Mouse (Mus musculus): ENCODE measurements around the gene Cdc42se1. TPM values are rescaled to one million over a fixed set of nuclear protein-coding genes. Genes with fewer than 3 reads are reported as not detected.
A peak's percentile ranks its signal among the peaks of the same experiment; 100 is the strongest.

Gene Cdc42se1
- polyA plus RNA-seq, 1 experiment from 2014 or later, result 104 TPM

- Histone ChIP-seq H3K9me3 (ENCODE audit: low read length) (no peaks in the 10 kb centered on the region), H3K4me1 (ENCODE audit: insufficient read depth, low read depth, low read length) (peaks cover 19% of the 10 kb centered on the region; the same call in 1 of the 2 replicates), H3K27me3 (replicated peaks; ENCODE audit: insufficient read depth, low read length) (no peaks in the 10 kb centered on the region), H3K36me3 (ENCODE audit: insufficient read depth, low read length) (peaks cover 13% of the 10 kb centered on the region; the same call in 1 of the 2 replicates), H3K4me2 (replicated peaks; ENCODE audit: low read depth, low read length) (peak overlapping the region; percentile 74), H3K27ac (ENCODE audit: low read length) (peak overlapping the region; percentile 99), H3K9ac (replicated peaks; ENCODE audit: low read depth) (peak overlapping the region; percentile 86; the same call in 1 of the 2 replicates), H3K4me3 (ENCODE audit: low read depth, low read length) (peak overlapping the region; percentile 77)
- DNase-seq (ENCODE audit: low spot score) (no peak), ATAC-seq (no peak)
- TF ChIP-seq EP300 (IDR thresholded peaks at IDR 0.05) (no peak), CTCF (IDR thresholded peaks at IDR 0.05) (no peak)
- 4% methylated on average over 1 of the region's 1 CpGs for WGBS
Observed at GRCm38 (mm10) chr3:95284062-95284461, 55.5 kb downstream of the Cdc42se1 start.

- Histone ChIP-seq H3K9ac (replicated peaks; ENCODE audit: low read depth) (no peak overlapping the region), H3K4me1 (ENCODE audit: insufficient read depth, low read depth, low read length) (peaks cover 19% of the 10 kb centered on the region; the same call in 1 of the 2 replicates), H3K4me2 (replicated peaks; ENCODE audit: low read depth, low read length) (peak overlapping the region; percentile 74), H3K4me3 (ENCODE audit: low read depth, low read length) (no peak overlapping the region), H3K27me3 (replicated peaks; ENCODE audit: insufficient read depth, low read length) (no peaks in the 10 kb centered on the region), H3K27ac (ENCODE audit: low read length) (no peak overlapping the region), H3K36me3 (ENCODE audit: insufficient read depth, low read length) (peaks cover 15% of the 10 kb centered on the region; the same call in 1 of the 2 replicates), H3K9me3 (ENCODE audit: low read length) (no peaks in the 10 kb centered on the region)
- DNase-seq (ENCODE audit: low spot score) (no peak), ATAC-seq (no peak)
- no peak for TF ChIP-seq CTCF (IDR thresholded peaks at IDR 0.05)
- TF ChIP-seq EP300 (IDR thresholded peaks at IDR 0.05), result no peak
- 79% methylated on average over 12 of the region's 12 CpGs for WGBS
Observed at GRCm38 (mm10) chr3:95284501-95285281, 56.2 kb downstream of the Cdc42se1 start.

GRCm38 (mm10) chr3:95285390-95285789 lies 56.9 kb downstream of the Cdc42se1 start:
- no peak for ATAC-seq
- H3K4me1 ChIP-seq (ENCODE audit: insufficient read depth, low read depth, low read length), result peaks cover 19% of the 10 kb centered on the region; the same call in 1 of the 2 replicates
- H3K9me3 ChIP-seq (ENCODE audit: low read length), result no peaks in the 10 kb centered on the region
- H3K4me2 ChIP-seq (replicated peaks; ENCODE audit: low read depth, low read length), result no peak overlapping the region
- peak overlapping the region; percentile 10; the same call in 1 of the 2 replicates for H3K27ac ChIP-seq (ENCODE audit: low read length)
- no peak for DNase-seq (ENCODE audit: low spot score)
- H3K4me3 ChIP-seq (ENCODE audit: low read depth, low read length), result no peak overlapping the region
- H3K9ac ChIP-seq (replicated peaks; ENCODE audit: low read depth), result no peak overlapping the region
- no peaks in the 10 kb centered on the region for H3K27me3 ChIP-seq (replicated peaks; ENCODE audit: insufficient read depth, low read length)
- 93% methylated on average over 5 of the region's 5 CpGs for WGBS
- H3K36me3 ChIP-seq (ENCODE audit: insufficient read depth, low read length), result peaks cover 18% of the 10 kb centered on the region; the same call in 1 of the 2 replicates
- TF ChIP-seq CTCF (IDR thresholded peaks at IDR 0.05) (no peak), EP300 (IDR thresholded peaks at IDR 0.05) (no peak)

Other genes with a start within 250 kb of the Cdc42se1 start
- gene Zfp687, start 213.3 kb upstream of the Cdc42se1 start, polyA plus RNA-seq (2015; fragmentation: Nextera tagmentation; extraction: Ambion mirVana), result 9.9 and 10.1 TPM in 2 replicates
- 170 and 185 TPM in 2 replicates for gene Psmd4, start 186.1 kb upstream of the Cdc42se1 start, polyA plus RNA-seq (2015; fragmentation: Nextera tagmentation; extraction: Ambion mirVana)
- 18.1 and 18.6 TPM in 2 replicates for gene Pip5k1a, start 121.8 kb upstream of the Cdc42se1 start, polyA plus RNA-seq (2015; fragmentation: Nextera tagmentation; extraction: Ambion mirVana)
- gene Vps72, start 117.7 kb upstream of the Cdc42se1 start, polyA plus RNA-seq (2015; fragmentation: Nextera tagmentation; extraction: Ambion mirVana), result 82.9 and 84.0 TPM in 2 replicates
- gene Tmod4, start 104.3 kb upstream of the Cdc42se1 start, polyA plus RNA-seq (2015; fragmentation: Nextera tagmentation; extraction: Ambion mirVana), result 2.0 and 2.9 TPM in 2 replicates
- 51.8 and 54.1 TPM in 2 replicates for gene Scnm1, start 94.7 kb upstream of the Cdc42se1 start, polyA plus RNA-seq (2015; fragmentation: Nextera tagmentation; extraction: Ambion mirVana)
- gene Lysmd1, start 94.6 kb upstream of the Cdc42se1 start, polyA plus RNA-seq (2015; fragmentation: Nextera tagmentation; extraction: Ambion mirVana), result 13.3 and 14.0 TPM in 2 replicates
- 9.0 and 9.7 TPM in 2 replicates for gene Tnfaip8l2, start 86.4 kb upstream of the Cdc42se1 start, polyA plus RNA-seq (2015; fragmentation: Nextera tagmentation; extraction: Ambion mirVana)
- 1.3 and 1.8 TPM in 2 replicates for gene Sema6c, start 68.3 kb upstream of the Cdc42se1 start, polyA plus RNA-seq (2015; fragmentation: Nextera tagmentation; extraction: Ambion mirVana)
- 4.3 and 4.7 TPM in 2 replicates for gene Gabpb2, start 10.8 kb upstream of the Cdc42se1 start, polyA plus RNA-seq (2015; fragmentation: Nextera tagmentation; extraction: Ambion mirVana)
- 5.9 and 6.5 TPM in 2 replicates for gene Mllt11, start 3.4 kb downstream of the Cdc42se1 start, polyA plus RNA-seq (2015; fragmentation: Nextera tagmentation; extraction: Ambion mirVana)
- gene Gm128, start 12.9 kb downstream of the Cdc42se1 start, polyA plus RNA-seq (2015; fragmentation: Nextera tagmentation; extraction: Ambion mirVana), result 1.5 and 1.6 TPM in 2 replicates
- 2.5 and 2.8 TPM in 2 replicates for gene Bnipl, start 22.5 kb downstream of the Cdc42se1 start, polyA plus RNA-seq (2015; fragmentation: Nextera tagmentation; extraction: Ambion mirVana)
- gene Mindy1, start 52.6 kb downstream of the Cdc42se1 start, polyA plus RNA-seq (2015; fragmentation: Nextera tagmentation; extraction: Ambion mirVana), result 65.8 and 68.0 TPM in 2 replicates
- 11.6 and 14.5 TPM in 2 replicates for gene Prune1, start 53.3 kb downstream of the Cdc42se1 start, polyA plus RNA-seq (2015; fragmentation: Nextera tagmentation; extraction: Ambion mirVana)
- gene Anxa9, start 78.4 kb downstream of the Cdc42se1 start, polyA plus RNA-seq (2015; fragmentation: Nextera tagmentation; extraction: Ambion mirVana), result 1.4 and 1.6 TPM in 2 replicates
- 291 and 299 TPM in 2 replicates for gene Cers2, start 86.1 kb downstream of the Cdc42se1 start, polyA plus RNA-seq (2015; fragmentation: Nextera tagmentation; extraction: Ambion mirVana)
- 11.5 and 13.2 TPM in 2 replicates for gene Setdb1, start 128.5 kb downstream of the Cdc42se1 start, polyA plus RNA-seq (2015; fragmentation: Nextera tagmentation; extraction: Ambion mirVana)
- gene 4930558C23Rik, start 174.1 kb downstream of the Cdc42se1 start, polyA plus RNA-seq (2015; fragmentation: Nextera tagmentation; extraction: Ambion mirVana), result 0.23 and 0.45 TPM in 2 replicates
- gene Arnt, start 205.7 kb downstream of the Cdc42se1 start, polyA plus RNA-seq (2015; fragmentation: Nextera tagmentation; extraction: Ambion mirVana), result 22.7 and 27.0 TPM in 2 replicates

All from lung, postnatal 0 days (tissue).